Mouse (Mus musculus): Measurements from ENCODE around the gene Btn1a1.

DNA sequence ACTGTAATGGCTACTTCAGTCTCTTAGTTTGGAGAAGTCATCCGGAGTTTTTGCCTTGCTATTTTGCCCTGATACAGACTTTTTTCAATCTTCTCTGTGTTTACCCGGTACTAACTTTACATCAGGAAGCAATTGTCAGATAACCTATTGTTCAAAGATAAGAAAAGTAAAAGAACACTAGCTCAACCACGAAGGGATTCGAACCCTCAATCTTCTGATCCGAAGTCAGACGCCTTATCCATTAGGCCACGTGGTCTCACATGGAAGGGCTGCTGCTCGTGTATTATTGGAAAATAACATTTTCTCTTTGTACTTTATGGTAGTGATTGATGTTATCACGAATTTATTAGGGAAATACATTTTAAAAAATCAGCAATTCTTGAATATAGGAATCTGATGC, 38.1 kb upstream of the Btn1a1 start:
- TF ChIP-seq POLR2A (IDR thresholded peaks at IDR 0.05; ENCODE audit: low read depth, low read length) (no peak), CTCF (IDR thresholded peaks at IDR 0.05; ENCODE audit: extremely low read depth, insufficient read depth, insufficient read length, insufficient replicate concordance) (no peak)
